Mouse (Mus musculus) adrenal gland, adult (tissue): Measurements from ENCODE around the gene Cd83.

ENCODE experiments used
- DNase-seq, 2 experiments: peaks; one replicate each; pipeline ENCODE4 v3.0.0; 2022 to 2023; ENCODE audit warnings: low spot score in 1 of 2; ENCODE audit not compliant: inconsistent age in 2 of 2

Cd83 gene

GRCm38 (mm10) chr13:43806371-43807271, 22.0 kb downstream of the Cd83 start:
- DNase-seq, result no peak

GRCm38 (mm10) chr13:43807272-43807675, 22.7 kb downstream of the Cd83 start:
- DNase-seq, result no peak

DNA sequence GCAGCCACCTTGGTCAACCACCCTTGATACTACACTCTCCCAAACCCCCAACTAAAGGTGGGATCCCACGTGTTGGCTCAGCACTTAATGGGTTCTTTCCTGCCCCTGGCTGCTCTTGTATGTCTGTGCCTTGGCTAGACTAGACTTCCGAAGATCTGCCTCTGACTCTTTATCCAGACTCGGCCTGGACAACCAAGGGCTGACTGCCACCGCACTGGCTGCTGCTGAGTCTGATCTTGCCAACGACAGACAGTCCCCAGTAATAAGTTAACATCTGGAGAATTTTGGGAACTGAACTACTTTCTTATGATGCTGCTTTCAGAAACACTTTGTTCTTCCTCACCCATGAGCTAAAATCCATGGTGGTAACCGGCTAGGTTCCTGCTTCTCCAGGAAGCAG, 26.0 kb downstream of the Cd83 start:
- no peak for DNase-seq

DNA sequence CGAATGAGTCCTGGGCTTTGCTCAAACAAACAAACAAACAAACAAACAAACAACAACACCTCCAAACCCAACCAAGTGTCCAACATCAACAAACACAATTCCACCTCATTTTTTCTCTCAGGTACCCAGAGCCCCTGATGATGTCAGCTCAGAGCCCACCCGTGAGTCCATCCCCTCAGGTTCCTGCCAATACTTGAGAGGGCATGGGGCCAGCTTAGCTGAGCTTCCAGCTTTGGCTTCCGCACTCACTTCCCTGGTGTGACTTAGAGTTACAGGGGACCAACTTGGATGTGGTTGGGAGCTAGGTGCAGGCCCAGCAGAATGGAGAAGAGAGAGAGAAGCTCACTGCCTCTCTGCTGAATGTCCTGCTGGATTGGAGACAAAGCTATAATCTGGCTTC, 27.3 kb downstream of the Cd83 start:
- DNase-seq, result no peak

DNA sequence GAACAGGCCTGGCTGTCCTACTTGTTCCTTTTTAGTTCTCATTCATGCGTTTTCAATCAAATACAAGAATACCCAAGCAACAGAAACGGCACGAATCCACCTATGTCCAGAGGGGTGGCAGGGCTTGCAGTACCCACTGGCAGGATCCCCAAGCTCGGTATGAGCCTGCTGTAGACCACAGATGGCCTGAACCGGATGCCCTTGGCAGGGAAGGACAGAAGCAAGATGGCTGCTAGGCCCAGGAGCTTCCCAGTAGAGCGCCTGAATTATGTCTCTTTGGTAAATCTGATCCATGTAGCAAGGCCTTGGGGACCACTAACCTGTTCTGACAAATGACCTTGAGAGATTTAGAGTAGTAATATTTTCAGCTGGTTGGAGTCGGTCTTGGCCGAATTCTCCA, 28.9 kb downstream of the Cd83 start:
- no peak for DNase-seq

DNA sequence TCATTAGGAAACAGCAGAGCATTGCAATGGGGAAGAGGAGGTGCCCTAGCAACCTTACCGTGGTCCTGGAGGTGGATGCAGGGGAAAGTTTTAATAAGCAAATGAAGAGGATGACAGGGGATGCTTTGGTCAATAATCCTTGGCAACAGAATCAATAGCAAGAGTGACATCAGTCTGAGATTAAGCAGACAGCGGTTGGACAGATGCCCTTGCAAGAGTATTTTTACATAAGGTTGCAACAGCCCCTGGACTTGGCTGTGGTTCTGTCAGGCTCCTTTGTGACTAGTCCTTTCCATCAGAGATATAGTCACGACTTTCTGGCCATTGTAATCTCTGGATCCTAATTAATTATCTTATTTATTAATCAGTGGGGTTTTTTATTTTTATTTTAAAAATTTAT, 32.9 kb downstream of the Cd83 start:
- no peak for DNase-seq

- DNase-seq, result peak in 1 of 2 experiments; percentile 35
These were observed 33.9 kb downstream of the Cd83 start for GRCm38 (mm10) chr13:43818307-43819019.

DNA sequence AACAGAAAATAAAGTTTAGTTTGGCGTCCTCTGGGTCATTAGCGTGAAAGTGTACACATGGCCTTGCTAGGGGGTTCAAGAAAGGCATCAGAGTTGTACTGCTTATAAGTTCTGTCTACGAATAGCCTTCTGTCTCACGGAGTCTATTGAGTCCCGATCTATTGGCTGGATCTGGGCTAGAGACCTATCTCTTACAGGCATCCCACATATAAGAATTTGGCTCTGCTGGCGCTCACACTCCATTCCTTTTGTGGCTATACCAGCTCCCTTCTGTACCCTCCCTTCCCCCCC, 34.4 kb downstream of the Cd83 start:
- no peak for DNase-seq

GRCm38 (mm10) chr13:43820071-43820470, 35.5 kb downstream of the Cd83 start:
- no peak for DNase-seq

DNA sequence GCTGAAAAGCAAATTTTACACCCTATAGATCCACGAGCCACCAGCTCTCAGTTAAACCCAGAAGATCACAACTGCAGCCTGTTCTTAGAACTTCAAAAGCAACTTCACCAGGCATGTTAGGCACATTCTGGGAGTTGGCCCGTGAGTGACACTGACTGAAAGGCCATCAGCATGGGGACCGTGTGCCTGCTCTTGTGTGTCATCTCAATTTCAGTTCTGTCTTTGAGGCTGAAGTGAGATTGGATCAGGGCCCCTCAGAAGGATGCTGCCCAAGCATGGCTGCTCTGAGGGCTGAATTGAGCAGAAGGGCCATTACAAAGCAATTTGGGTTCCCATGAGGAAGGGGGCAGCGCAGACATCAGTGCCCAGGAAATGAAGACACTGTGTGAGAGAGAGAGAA, 37.7 kb downstream of the Cd83 start:
- DNase-seq, result no peak

DNA sequence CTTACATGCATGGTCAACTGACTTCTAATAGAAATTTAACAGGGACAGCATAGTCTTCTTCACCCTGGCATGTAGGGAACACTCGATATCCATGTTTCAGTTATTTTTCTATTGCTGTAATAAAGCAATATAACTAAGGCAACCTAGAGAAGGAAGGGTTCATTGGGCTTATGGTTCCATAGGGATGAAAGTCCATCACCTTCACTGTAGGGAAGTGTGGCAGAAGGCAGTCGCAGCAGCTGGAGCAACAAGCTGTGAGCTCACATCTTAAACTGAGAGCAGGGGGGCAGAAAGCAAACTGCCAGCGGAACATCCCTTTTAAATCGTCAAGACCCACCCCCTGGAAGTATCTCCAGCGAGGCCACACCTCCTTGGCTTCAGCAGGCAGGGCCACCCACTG, 44.1 kb downstream of the Cd83 start:
- DNase-seq, result no peak

GRCm38 (mm10) chr13:43830892-43831673, 46.5 kb downstream of the Cd83 start:
- DNase-seq, result no peak

- DNase-seq, result peak; percentile 74 to 85
These were observed 48.2 kb downstream of the Cd83 start for GRCm38 (mm10) chr13:43832731-43833130.

DNA sequence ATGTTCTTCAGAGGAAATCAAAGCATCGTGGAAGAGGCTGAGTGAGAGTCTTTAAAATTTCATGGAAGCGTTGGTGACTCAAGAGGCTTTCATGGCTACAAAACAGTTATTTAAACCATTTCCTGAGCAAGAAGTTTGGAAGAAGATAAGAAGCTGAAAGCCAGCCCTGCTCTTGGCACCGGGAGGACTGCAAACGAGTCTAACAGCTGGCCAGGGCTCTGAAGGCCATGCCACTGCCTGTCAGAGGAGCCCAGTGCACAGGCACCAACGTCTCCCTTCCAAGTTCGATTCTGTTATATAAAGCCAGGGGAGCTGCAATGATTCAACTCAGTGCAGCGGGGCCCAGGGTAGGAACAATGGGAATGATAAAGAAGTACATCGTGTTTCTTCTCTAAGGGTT, 51.8 kb downstream of the Cd83 start:
- peak; percentile 56 to 75 for DNase-seq

GRCm38 (mm10) chr13:43837812-43838211, 53.2 kb downstream of the Cd83 start:
- no peak for DNase-seq

GRCm38 (mm10) chr13:43845151-43845550, 60.6 kb downstream of the Cd83 start:
- no peak for DNase-seq

DNA sequence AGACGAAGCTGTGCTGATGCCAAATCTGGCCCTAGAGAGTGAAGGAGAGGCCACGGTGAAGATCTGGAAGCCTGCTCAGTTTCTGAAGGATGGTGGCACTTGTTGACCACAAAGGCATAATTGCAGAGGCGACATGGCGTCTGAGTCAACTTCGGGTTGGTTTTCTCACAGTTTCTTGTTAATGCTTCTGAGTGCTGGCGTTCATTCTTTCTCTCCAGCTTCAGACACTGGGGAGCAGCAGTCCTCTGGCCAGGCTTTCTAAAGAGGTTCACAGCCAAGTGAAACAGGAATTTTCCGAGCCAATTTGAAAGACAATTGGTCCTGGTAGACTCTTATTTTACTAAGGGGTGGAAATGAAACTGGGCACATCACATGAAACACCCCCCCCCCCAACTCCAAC, 62.6 kb downstream of the Cd83 start:
- DNase-seq, result no peak

- no peak for DNase-seq
These were observed 65.2 kb downstream of the Cd83 start for GRCm38 (mm10) chr13:43849816-43850215.

DNA sequence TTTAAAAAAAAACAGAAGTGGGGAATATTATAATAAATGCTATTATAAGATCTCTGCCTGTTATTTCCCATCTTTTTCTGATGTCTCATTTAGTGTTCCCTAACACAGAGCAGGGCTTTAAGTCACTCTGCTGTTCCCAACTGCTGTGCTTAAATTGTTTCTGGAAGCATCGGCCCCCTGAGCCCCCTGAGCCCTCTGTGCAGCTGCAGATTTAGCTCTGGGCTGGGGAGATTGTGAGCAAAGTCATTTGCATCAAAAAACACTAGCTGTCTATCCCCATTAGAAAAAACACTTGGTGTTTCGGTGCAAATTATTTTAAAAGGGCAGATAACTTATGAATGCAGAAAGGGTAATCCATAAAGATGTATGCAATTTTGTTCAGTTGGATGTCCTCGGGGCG, 66.5 kb downstream of the Cd83 start:
- no peak for DNase-seq
